Mouse (Mus musculus) spleen, adult 10 weeks (tissue): ENCODE measurements around the gene Sppl2b. TPM values are rescaled to one million over a fixed set of nuclear protein-coding genes. Genes with fewer than 3 reads are reported as not detected.

Source experiments
- polyA plus RNA-seq: library from polyadenylated mRNA; stranded (reverse); fragments of 350-450 nt; fragmentation: Illumina TruSeq; extraction: RNeasy Lipid Tissue Mini Kit (QIAGEN cat#74804); gene quantifications from one replicate; pipeline ENCODE4 v1.2.3, GENCODE M21; 2015; ENCODE audit warnings: low replicate concordance; ENCODE audit not compliant: insufficient read depth

Sppl2b gene
- 7.5 TPM for polyA plus RNA-seq

DNA sequence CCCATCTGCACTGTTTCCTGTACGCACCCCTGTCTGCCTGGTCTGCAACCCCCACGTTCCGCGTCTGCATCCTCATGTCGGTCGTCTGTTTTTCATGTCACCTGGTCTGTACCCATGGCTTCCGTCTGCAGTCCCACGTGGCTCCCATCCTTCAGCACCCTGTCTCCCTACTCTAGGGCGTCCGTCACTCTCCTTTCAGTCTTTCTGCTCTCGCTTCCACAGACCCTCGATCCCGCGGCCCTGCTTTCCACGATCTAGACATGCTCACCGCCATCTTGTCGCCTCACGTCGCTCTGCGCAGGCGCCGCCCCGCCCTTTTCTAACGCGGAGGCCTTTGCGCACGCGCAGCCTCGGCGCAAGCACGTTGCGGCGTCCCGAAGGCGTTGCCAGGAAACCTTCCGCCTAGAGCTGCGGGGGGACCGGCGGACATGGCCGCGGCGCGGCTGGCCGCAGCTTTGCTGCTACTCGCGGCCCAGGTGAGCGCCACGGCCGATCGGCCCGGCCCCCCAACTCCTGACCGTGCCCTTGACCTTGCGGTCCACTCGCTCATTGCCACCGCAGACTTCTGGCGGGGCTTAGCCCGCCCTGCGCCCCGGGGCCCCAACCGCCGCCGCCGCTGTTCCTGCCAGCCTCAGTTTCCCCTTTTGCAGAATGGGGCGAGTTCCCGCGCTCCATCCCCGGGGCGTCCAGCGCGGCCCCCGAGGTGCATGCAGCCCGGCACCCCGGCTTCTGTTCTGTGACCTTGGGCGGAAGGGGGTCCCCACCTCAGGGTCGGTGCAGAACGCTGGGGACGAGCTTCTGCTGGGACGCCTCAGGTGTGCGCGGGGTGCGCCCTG is at the start of gene Sppl2b, which contains the start of gene Lsm7:
Gene Sppl2b, plus strand, starts transcription at position 363 of the 836 bp plus-strand sequence.
Gene Lsm7, minus strand, starts transcription at position 297 of the 836 bp plus-strand sequence.

DNA sequence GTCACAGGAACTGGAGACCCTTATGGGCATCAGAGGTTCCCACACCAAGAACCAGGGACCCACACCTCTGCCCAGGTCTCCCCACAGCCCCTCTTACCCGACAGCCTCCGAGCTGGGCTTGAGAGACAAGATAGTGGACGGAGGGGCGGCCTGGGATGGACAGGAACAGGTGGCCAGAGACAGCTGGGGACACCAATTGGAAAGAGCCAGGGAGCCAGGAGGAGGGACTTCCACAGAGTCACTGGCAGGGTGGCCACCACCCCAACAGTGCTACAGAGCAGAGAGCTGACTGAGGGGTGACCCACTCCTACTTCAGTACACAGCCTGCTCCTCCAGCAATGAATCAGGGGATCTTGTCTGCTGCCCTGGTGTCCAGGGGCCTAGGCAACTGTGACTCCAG is 41.7 kb upstream of the Sppl2b start, which contains the start of gene Jsrp1:
Gene Jsrp1, minus strand, starts transcription at position 133 of the 400 bp plus-strand sequence.

DNA sequence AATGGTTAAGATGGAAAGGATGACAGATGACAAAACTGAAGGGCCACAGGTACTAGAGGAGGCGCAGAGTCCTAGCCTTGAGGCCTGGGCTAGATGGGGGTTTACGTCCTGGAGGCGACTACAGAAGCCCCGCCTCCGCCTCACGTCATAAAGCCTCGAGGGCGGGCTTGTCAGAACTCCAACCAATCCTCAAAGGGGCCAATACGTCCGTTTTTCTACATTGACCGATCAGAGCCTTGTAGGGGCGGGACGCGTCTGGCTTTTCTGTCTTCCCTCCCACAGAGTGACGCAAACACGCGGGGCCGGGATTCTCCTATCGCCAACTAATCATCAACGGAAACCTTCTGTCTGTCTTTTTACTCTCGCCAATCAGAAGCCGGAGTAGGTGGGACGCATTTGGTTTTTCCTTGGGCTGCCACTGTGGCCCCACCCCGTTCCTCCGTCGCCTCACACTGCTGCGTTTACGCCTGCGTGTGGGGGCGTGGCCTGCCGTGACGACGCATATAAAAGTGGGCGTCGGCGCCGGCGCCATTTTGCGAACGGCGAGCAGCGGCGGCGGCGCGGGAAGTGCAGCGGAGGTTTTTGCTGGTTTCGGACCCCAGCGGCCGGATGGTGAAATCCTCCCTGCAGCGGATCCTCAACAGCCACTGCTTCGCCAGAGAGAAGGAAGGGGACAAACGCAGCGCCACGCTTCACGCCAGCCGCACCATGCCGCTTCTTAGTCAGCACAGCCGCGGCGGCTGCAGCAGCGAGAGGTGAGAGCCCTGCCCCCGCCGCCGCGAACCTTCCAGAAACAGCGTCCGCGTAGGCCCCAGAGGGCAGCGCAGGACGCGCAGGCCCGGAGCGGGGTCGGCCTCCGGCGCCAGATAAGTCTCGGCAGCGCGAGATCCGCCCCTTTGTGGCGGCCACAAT is 28.7 kb upstream of the Sppl2b start, which contains the start of gene Oaz1:
Gene Oaz1, plus strand, starts transcription at position 506 of the 912 bp plus-strand sequence.

DNA sequence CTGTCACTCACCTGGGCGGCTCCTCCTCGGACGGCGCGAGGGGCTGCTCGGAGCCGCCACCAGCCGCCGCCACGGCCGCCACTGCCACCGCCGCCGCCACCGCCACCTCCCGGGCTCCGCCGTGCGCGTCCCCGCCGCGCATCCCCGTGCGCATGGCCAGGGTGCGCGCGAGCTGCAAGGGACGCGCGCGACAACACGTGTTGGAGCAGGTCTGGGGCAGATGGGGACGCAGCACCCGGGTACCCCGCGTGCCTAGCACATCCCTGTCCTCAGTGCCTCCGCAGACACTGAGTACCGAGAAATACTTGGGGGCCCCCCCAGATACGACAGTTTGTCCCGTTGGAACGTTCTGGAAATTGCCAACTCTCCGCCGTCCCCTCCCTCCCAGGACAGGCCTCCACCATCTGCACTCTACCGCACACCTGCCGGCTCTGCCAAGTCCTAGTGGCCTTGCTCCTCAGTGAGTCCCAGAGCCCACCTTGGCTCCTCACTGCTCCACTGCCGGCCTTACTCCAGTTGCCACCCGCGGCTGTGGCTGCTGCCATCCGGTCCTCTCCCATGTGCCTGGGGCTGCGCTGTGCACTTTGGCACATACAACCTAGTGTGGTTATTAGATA is 11.0 kb upstream of the Sppl2b start, which contains the start of gene Lingo3:
Gene Lingo3, minus strand, starts transcription at position 109 of the 617 bp plus-strand sequence.

DNA sequence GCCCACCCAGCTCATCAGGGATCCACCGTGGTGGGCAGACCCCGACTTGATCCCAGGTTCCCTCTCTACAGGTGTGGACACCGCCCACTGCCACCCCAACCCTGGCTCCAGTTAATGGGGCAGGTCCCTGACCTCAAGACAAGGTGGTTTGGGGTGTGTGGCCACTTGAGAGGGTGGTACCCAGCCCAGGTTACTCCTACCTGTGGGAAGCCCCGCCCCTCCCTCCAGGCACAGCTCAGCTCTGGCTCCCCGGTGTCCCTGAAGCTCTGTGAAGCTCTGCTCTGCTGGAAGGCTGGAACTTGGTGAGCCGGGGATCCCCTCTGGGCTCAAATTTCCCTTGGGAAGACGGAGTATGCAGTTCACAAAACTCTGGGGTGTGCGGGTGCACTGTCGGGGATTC is 16.5 kb downstream of the Sppl2b start, which contains the start of gene Tmprss9:
Gene Tmprss9, plus strand, starts transcription at position 268 of the 400 bp plus-strand sequence.

DNA sequence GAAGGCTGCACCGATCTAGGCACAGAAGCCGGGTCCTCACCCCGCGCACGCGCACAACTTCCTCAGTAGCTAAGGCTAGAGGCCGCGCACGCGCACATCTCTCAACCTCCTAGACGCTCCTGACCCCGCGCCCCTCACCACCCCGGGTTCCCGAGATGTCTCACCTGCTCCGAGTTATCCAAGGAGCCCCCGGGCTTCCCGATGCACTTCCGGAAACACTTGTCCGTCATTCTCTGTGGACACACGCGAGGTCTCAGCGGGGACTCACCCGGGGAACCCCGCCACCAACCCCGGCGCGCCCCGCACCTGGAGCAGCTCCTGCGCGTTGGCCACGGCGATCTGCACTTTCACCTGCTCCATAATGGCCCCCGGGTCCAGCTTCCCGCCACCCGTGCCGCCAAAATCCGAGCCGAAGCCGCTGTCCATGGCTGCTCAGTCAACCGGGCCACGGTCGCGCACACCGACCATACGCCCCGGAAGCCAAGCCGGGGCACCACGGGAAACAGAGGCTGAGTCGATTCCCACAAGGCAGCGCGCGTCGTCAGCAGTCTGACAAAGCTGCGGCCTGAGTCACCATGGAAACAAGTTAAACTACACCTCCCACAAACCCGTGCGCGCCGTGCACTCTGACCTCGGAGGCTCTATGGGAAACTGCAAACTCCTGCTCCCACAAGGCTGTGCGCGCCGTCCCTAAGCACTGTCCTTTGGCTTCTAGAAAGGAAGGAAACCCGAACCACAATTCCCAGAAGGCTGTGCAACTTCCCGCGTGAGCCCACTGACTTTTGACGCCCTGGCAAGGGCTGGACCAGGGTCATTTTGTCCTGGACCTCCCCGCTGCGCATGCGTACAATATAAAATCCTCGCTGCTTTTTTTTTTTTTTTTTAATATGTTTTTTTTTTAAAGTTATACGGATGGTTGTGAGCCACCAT is 45.5 kb downstream of the Sppl2b start, which contains the start of gene Timm13:
Gene Timm13, minus strand, starts transcription at position 652 of the 930 bp plus-strand sequence.

DNA sequence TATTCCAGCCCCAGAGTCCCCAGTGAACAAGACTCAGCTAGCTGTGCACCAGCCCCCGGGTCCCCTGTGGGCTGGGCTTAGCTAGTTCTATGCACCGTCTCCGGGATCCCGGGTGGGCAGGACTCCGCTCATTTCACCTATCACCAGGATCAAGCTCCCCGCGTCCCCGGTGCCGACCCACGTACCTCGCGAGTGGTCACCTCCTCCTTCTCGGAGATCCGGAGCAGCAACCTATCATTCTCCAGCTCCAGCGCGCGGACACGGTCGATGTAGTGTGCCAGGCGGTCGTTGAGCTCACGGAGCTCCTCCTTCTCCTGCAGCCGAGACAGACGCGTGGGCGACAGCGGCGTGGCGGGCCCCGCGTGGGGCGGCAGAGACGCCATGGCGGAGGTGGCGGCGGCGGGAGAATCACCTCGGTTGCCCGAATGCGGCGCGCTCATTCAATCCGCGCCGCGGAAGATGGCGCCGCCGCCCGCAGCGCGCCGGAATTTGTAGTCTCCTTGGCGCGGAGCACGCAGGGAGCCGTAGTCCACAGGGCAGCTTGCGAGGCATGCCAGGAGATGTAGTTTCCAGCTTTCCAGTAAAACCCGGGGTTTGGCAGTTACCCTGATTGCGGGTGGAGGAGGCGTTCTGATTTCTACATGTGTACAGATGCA is 62.8 kb downstream of the Sppl2b start, which contains the start of gene Lmnb2:
Gene Lmnb2, minus strand, starts transcription at position 467 of the 656 bp plus-strand sequence.

Other genes starting within 250 kb of the Sppl2b start
- 0.93 TPM for gene Gm49322, start 249.3 kb upstream of the Sppl2b start, polyA plus RNA-seq
- 21.2 TPM for gene Csnk1g2, start 232.4 kb upstream of the Sppl2b start, polyA plus RNA-seq
- gene Btbd2, start 198.2 kb upstream of the Sppl2b start, polyA plus RNA-seq = 4.3 TPM
- gene Mknk2, start 177.2 kb upstream of the Sppl2b start, polyA plus RNA-seq = 81.5 TPM
- gene Mob3a, start 153.3 kb upstream of the Sppl2b start, polyA plus RNA-seq = 94.7 TPM
- gene Izumo4, start 153.1 kb upstream of the Sppl2b start, polyA plus RNA-seq = 35.5 TPM
- 63.5 TPM for gene Ap3d1, start 113.0 kb upstream of the Sppl2b start, polyA plus RNA-seq
- 12.6 TPM for gene Dot1l, start 100.1 kb upstream of the Sppl2b start, polyA plus RNA-seq
- 22.7 TPM for gene Sf3a2, start 57.1 kb upstream of the Sppl2b start, polyA plus RNA-seq
- 70.0 TPM for gene Plekhj1, start 56.6 kb upstream of the Sppl2b start, polyA plus RNA-seq
- not detected for gene Amh, start 50.0 kb upstream of the Sppl2b start, polyA plus RNA-seq
- gene Jsrp1, start 41.8 kb upstream of the Sppl2b start, polyA plus RNA-seq = not detected
- gene Oaz1, start 28.6 kb upstream of the Sppl2b start, polyA plus RNA-seq = 388 TPM
- not detected for gene Lingo3, start 11.2 kb upstream of the Sppl2b start, polyA plus RNA-seq
- gene Lsm7, start 66 bp upstream of the Sppl2b start, polyA plus RNA-seq = 34.9 TPM
- gene Tmprss9, start 16.6 kb downstream of the Sppl2b start, polyA plus RNA-seq = not detected
- gene Timm13, start 45.7 kb downstream of the Sppl2b start, polyA plus RNA-seq = 5.7 TPM
- gene Lmnb2, start 63.0 kb downstream of the Sppl2b start, polyA plus RNA-seq = 3.4 TPM
- gene Gadd45b, start 74.8 kb downstream of the Sppl2b start, polyA plus RNA-seq = 15.7 TPM
- gene Gng7, start 159.7 kb downstream of the Sppl2b start, polyA plus RNA-seq = 1.0 TPM
- not detected for gene Diras1, start 170.4 kb downstream of the Sppl2b start, polyA plus RNA-seq
- 3.3 TPM for gene Slc39a3, start 182.2 kb downstream of the Sppl2b start, polyA plus RNA-seq
- 21.1 TPM for gene Sgta, start 204.9 kb downstream of the Sppl2b start, polyA plus RNA-seq
- gene Thop1, start 214.8 kb downstream of the Sppl2b start, polyA plus RNA-seq = 4.1 TPM
- gene Creb3l3, start 243.6 kb downstream of the Sppl2b start, polyA plus RNA-seq = not detected